Mouse (Mus musculus): ENCODE data around the gene Lipt1.

Gene Lipt1

DNA sequence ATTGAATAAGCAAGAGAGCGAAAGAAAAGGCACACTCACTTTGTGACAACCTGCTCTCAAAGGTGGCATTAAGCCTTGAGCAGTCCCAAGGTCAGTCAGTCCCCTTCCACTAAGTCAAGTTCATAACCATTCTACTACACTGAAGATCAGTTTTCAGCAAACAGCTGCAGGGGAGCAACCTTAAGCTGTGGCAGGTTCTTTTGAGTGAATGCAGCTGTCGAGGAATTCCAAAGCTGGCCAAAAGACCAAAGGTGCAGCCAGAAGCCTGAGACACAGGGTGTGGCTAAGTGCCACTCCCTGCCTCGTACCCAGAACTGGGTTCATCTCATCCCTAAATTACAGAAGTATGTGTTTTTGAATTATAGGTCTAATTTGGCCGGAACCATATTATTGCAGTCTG lies 28.3 kb downstream of the Lipt1 start:
- no peak for DNase-seq (ENCODE audit: low spot score)

DNA sequence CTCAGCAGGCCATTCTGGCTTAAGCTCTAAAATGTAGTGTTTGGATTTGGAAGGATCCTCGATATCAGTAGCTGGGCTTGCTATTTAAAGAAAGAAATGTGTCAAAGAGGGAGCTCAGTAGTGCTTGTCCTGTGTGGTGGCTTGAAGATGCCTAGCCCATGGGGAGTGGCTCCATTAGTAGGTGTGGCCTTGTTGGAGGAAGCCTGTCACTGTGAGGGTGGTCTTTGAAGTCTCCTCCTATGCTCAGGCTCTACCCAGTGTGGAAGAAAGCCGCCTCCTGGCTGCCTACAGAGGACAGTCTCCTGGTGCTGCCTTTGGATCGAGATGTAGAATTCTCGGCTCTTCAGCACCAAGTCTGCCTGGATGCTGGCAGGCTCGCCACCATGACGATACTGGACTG lies 28.8 kb downstream of the Lipt1 start:
- no peak for DNase-seq (ENCODE audit: low spot score)

DNA sequence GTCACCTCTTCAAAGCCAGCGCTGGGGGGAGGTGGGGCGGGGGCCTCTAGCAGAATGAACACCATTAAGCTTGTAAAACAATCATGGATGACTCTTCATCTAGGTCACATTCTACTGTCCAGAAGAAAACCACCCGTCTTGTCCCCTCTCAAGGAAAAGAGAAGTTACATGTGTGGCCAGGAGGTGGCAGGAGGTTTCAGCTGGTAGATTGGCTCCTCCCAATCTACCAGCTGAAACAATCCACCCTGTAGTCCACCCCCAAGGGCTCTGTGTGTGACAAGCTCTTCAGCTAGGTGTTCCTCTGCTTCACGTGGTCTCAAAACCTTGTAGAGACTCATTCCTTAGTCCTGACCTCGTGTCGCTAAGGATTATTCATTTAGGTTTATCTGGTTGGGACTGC lies 31.6 kb downstream of the Lipt1 start:
- DNase-seq (ENCODE audit: low spot score) = no peak

DNA sequence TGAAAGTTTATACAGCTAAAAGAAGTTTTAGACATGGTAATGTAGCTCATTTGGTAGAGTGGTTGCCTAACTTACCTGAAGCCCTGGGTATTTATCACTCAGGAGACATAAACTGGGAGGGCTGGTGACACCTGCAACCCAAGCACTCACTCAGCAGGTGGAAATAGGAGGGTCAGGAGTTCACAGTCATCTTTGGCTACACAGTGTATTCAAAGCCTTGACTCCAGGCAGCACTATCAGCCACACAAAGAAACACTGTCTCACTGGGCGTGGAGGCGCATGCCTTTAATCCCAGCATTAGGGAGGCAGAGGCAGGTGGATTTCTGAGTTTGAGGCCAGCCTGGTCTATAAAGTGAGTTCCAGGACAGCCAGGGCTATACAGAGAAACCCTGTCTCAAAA lies 41.2 kb downstream of the Lipt1 start:
- DNase-seq (ENCODE audit: low spot score) = no peak

DNA sequence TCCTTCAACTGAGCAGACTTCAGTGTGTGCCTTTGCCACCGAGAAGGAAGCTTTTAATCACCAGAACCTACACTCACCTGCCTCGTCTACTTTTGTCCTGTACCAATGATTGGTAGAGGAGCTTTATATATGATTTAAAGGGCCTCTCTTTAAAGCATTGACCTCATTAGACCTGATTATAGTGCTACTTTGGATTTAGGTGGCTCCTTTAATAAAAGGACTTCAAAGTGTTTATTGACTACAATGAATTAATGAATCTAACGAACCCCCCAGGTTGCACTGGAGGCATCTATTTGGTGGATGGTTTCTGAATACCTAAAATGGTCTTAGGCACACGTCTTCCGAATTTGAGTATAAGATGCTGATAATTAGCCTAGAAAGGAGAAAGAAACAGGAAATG lies 44.9 kb downstream of the Lipt1 start, which contains the start of gene Lyg2:
TSS of gene Lyg2 (minus strand) at position 101 of the 400 bp plus-strand sequence.
- no peak for DNase-seq (ENCODE audit: low spot score)

DNA sequence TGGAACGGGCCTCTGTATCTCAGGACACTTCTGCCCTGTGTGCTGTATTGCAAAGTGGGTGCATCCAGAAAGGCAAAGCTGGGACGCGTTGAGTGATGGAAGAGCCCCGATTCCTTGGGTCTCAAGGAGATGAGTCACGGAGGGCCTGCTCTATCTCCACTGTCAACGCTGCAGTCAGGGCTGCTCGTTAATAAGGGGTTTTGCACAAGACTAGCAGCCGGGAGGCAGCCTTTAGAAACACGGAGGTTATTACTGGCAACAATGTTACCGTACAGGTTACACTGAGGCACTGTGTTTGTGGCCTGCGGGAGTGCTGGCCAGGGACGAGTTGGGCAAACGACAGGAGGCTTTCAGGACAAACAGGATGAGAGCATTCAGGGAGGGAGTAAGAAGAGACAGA lies 46.1 kb downstream of the Lipt1 start:
- no peak for DNase-seq (ENCODE audit: low spot score)

DNA sequence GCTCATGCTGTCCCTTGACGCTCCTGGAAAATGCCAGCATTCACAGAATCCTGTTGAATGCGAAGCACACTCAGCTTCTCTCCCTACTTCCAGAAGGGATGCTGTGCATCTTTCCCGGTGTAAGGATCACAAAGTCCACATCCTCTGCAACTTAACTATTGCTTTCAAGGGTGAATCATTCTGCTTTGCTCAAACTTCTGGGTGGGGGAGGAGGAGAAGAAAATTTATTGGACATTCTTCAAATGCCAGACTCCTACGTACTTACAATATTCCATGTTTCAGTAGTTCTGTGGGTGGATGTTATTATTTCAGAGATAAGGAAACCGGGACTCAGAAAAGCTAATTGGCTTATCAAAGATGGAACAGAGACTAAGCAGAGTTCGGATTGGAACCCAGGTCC lies 46.6 kb downstream of the Lipt1 start:
- no peak for DNase-seq (ENCODE audit: low spot score)

DNA sequence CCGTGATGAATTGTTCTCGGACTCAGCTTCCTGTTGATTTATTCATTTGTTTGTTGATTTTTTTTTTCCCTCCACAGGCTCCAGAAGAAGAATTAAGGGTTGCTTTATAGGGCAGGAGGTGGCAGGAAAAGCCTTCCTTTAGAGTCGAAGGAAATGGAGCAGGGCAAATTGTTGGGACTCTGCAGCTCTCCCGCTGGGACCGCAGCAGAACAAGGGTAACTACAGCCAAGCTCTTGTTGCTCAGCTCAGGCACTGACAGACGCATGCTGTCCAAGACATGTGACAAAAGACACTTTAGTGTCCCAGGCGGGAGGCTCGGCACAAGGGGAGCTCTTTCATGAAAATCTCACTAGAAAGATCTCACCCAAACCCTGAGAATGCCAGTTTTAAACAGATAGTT lies 51.0 kb downstream of the Lipt1 start:
- DNase-seq (ENCODE audit: low spot score) = no peak
